Mouse (Mus musculus): ENCODE results near the gene Tcf7l1. TPM values are rescaled to one million over a fixed set of nuclear protein-coding genes. Genes with fewer than 3 reads are reported as not detected.

The Tcf7l1 gene
- polyA plus RNA-seq, 1 experiment from 2014 or later: 42.3 TPM

- DNase-seq (ENCODE audit: low spot score) (peak; percentile 77), ATAC-seq (ENCODE audit: low read depth) (peak; percentile 77)
- Histone ChIP-seq H3K4me1 (ENCODE audit: control insufficient read depth, insufficient read depth, low read length) (peaks cover 3% of the 10 kb centered on the region; the same call in 1 of the 2 replicates), H3K9ac (ENCODE audit: low read depth, low read length) (no peak overlapping the region), H3K4me2 (ENCODE audit: low read depth, low read length) (no peak overlapping the region), H3K36me3 (ENCODE audit: control insufficient read depth, insufficient read depth, low read length) (peaks cover 30% of the 10 kb centered on the region), H3K27me3 (replicated peaks; ENCODE audit: control insufficient read depth, insufficient read depth, low read length) (no peaks in the 10 kb centered on the region), H3K9me3 (ENCODE audit: control insufficient read depth, low read length) (no peaks in the 10 kb centered on the region), H3K27ac (replicated peaks; ENCODE audit: low read depth, low read length) (no peak overlapping the region), H3K4me3 (ENCODE audit: low read depth, low read length) (no peak overlapping the region)
- 46% methylated on average over 12 of the region's 12 CpGs for WGBS
Observed at GRCm38 (mm10) chr6:72635760-72636431, 153.2 kb downstream of the Tcf7l1 start.

GRCm38 (mm10) chr6:72634311-72634710 is 154.7 kb downstream of the Tcf7l1 start:
- H3K9me3 ChIP-seq (ENCODE audit: control insufficient read depth, low read length): no peaks in the 10 kb centered on the region
- no peak overlapping the region for H3K4me2 ChIP-seq (ENCODE audit: low read depth, low read length)
- DNase-seq (ENCODE audit: low spot score) (no peak), ATAC-seq (ENCODE audit: low read depth) (no peak)
- H3K27ac ChIP-seq (replicated peaks; ENCODE audit: low read depth, low read length): no peak overlapping the region
- peaks cover 3% of the 10 kb centered on the region; the same call in 1 of the 2 replicates for H3K4me1 ChIP-seq (ENCODE audit: control insufficient read depth, insufficient read depth, low read length)
- 56% methylated on average over 10 of the region's 10 CpGs for WGBS
- H3K27me3 ChIP-seq (replicated peaks; ENCODE audit: control insufficient read depth, insufficient read depth, low read length): no peaks in the 10 kb centered on the region
- H3K9ac ChIP-seq (ENCODE audit: low read depth, low read length): no peak overlapping the region
- H3K36me3 ChIP-seq (ENCODE audit: control insufficient read depth, insufficient read depth, low read length): peaks cover 46% of the 10 kb centered on the region
- no peak overlapping the region for H3K4me3 ChIP-seq (ENCODE audit: low read depth, low read length)

- Histone ChIP-seq H3K4me1 (ENCODE audit: control insufficient read depth, insufficient read depth, low read length) (peaks cover 2% of the 10 kb centered on the region; the same call in 1 of the 2 replicates), H3K27me3 (replicated peaks; ENCODE audit: control insufficient read depth, insufficient read depth, low read length) (no peaks in the 10 kb centered on the region), H3K27ac (replicated peaks; ENCODE audit: low read depth, low read length) (no peak overlapping the region), H3K9me3 (ENCODE audit: control insufficient read depth, low read length) (no peaks in the 10 kb centered on the region), H3K36me3 (ENCODE audit: control insufficient read depth, insufficient read depth, low read length) (peaks cover 72% of the 10 kb centered on the region), H3K4me2 (ENCODE audit: low read depth, low read length) (no peak overlapping the region), H3K9ac (ENCODE audit: low read depth, low read length) (no peak overlapping the region), H3K4me3 (ENCODE audit: low read depth, low read length) (no peak overlapping the region)
- 80% methylated on average over 6 of the region's 6 CpGs for WGBS
- DNase-seq (ENCODE audit: low spot score): no peak
- ATAC-seq (ENCODE audit: low read depth): no peak
Observed at GRCm38 (mm10) chr6:72631700-72632099, 157.4 kb downstream of the Tcf7l1 start.

GRCm38 (mm10) chr6:72630961-72631360 is 158.1 kb downstream of the Tcf7l1 start:
- 94% methylated on average over 14 of the region's 14 CpGs for WGBS

GRCm38 (mm10) chr6:72630370-72630769 is 158.7 kb downstream of the Tcf7l1 start:
- no peaks in the 10 kb centered on the region for H3K4me1 ChIP-seq (ENCODE audit: control insufficient read depth, insufficient read depth, low read length)
- H3K36me3 ChIP-seq (ENCODE audit: control insufficient read depth, insufficient read depth, low read length): peaks cover 84% of the 10 kb centered on the region
- 91% methylated on average over 2 of the region's 2 CpGs for WGBS
- no peak overlapping the region for H3K9ac ChIP-seq (ENCODE audit: low read depth, low read length)
- H3K27ac ChIP-seq (replicated peaks; ENCODE audit: low read depth, low read length): no peak overlapping the region
- no peaks in the 10 kb centered on the region for H3K9me3 ChIP-seq (ENCODE audit: control insufficient read depth, low read length)
- H3K4me3 ChIP-seq (ENCODE audit: low read depth, low read length): no peak overlapping the region
- DNase-seq (ENCODE audit: low spot score) (no peak), ATAC-seq (ENCODE audit: low read depth) (no peak)
- no peaks in the 10 kb centered on the region for H3K27me3 ChIP-seq (replicated peaks; ENCODE audit: control insufficient read depth, insufficient read depth, low read length)
- H3K4me2 ChIP-seq (ENCODE audit: low read depth, low read length): no peak overlapping the region

More at GRCm38 (mm10) chr6:72630961-72631360, 158.1 kb downstream of the Tcf7l1 start:
- H3K9me3 ChIP-seq (ENCODE audit: control insufficient read depth, low read length): no peaks in the 10 kb centered on the region
- peaks cover 79% of the 10 kb centered on the region for H3K36me3 ChIP-seq (ENCODE audit: control insufficient read depth, insufficient read depth, low read length)
- no peak overlapping the region for H3K4me3 ChIP-seq (ENCODE audit: low read depth, low read length)
- H3K4me1 ChIP-seq (ENCODE audit: control insufficient read depth, insufficient read depth, low read length): no peaks in the 10 kb centered on the region
- no peak for DNase-seq (ENCODE audit: low spot score)
- H3K9ac ChIP-seq (ENCODE audit: low read depth, low read length): no peak overlapping the region
- H3K27ac ChIP-seq (replicated peaks; ENCODE audit: low read depth, low read length): no peak overlapping the region
- ATAC-seq (ENCODE audit: low read depth): no peak
- no peaks in the 10 kb centered on the region for H3K27me3 ChIP-seq (replicated peaks; ENCODE audit: control insufficient read depth, insufficient read depth, low read length)
- H3K4me2 ChIP-seq (ENCODE audit: low read depth, low read length): no peak overlapping the region

GRCm38 (mm10) chr6:72627276-72627675 is 161.8 kb downstream of the Tcf7l1 start:
- WGBS: 89% methylated on average over 16 of the region's 16 CpGs
- Histone ChIP-seq H3K4me3 (ENCODE audit: low read depth, low read length) (no peak overlapping the region), H3K9ac (ENCODE audit: low read depth, low read length) (no peak overlapping the region), H3K9me3 (ENCODE audit: control insufficient read depth, low read length) (no peaks in the 10 kb centered on the region), H3K27ac (replicated peaks; ENCODE audit: low read depth, low read length) (no peak overlapping the region), H3K4me2 (ENCODE audit: low read depth, low read length) (no peak overlapping the region), H3K4me1 (ENCODE audit: control insufficient read depth, insufficient read depth, low read length) (no peaks in the 10 kb centered on the region), H3K36me3 (ENCODE audit: control insufficient read depth, insufficient read depth, low read length) (peaks cover 74% of the 10 kb centered on the region), H3K27me3 (replicated peaks; ENCODE audit: control insufficient read depth, insufficient read depth, low read length) (no peaks in the 10 kb centered on the region)
- no peak for ATAC-seq (ENCODE audit: low read depth)
- DNase-seq (ENCODE audit: low spot score): no peak

GRCm38 (mm10) chr6:72626391-72626790 is 162.7 kb downstream of the Tcf7l1 start:
- H3K9ac ChIP-seq (ENCODE audit: low read depth, low read length): no peak overlapping the region
- ATAC-seq (ENCODE audit: low read depth) (no peak), DNase-seq (ENCODE audit: low spot score) (no peak)
- no peak overlapping the region for H3K4me3 ChIP-seq (ENCODE audit: low read depth, low read length)
- 92% methylated on average over 7 of the region's 7 CpGs for WGBS
- H3K27ac ChIP-seq (replicated peaks; ENCODE audit: low read depth, low read length): no peak overlapping the region
- H3K27me3 ChIP-seq (replicated peaks; ENCODE audit: control insufficient read depth, insufficient read depth, low read length): no peaks in the 10 kb centered on the region
- no peaks in the 10 kb centered on the region for H3K4me1 ChIP-seq (ENCODE audit: control insufficient read depth, insufficient read depth, low read length)
- H3K4me2 ChIP-seq (ENCODE audit: low read depth, low read length): no peak overlapping the region
- no peaks in the 10 kb centered on the region for H3K9me3 ChIP-seq (ENCODE audit: control insufficient read depth, low read length)
- peaks cover 66% of the 10 kb centered on the region for H3K36me3 ChIP-seq (ENCODE audit: control insufficient read depth, insufficient read depth, low read length)

GRCm38 (mm10) chr6:72623661-72624402 is 165.2 kb downstream of the Tcf7l1 start:
- no peak overlapping the region for H3K27ac ChIP-seq (replicated peaks; ENCODE audit: low read depth, low read length)
- H3K4me1 ChIP-seq (ENCODE audit: control insufficient read depth, insufficient read depth, low read length): no peaks in the 10 kb centered on the region
- no peak for ATAC-seq (ENCODE audit: low read depth)
- H3K27me3 ChIP-seq (replicated peaks; ENCODE audit: control insufficient read depth, insufficient read depth, low read length): no peaks in the 10 kb centered on the region
- H3K4me3 ChIP-seq (ENCODE audit: low read depth, low read length): no peak overlapping the region
- no peak overlapping the region for H3K9ac ChIP-seq (ENCODE audit: low read depth, low read length)
- peaks cover 40% of the 10 kb centered on the region for H3K36me3 ChIP-seq (ENCODE audit: control insufficient read depth, insufficient read depth, low read length)
- no peak for DNase-seq (ENCODE audit: low spot score)
- no peak overlapping the region for H3K4me2 ChIP-seq (ENCODE audit: low read depth, low read length)
- WGBS: 90% methylated on average over 8 of the region's 8 CpGs
- no peaks in the 10 kb centered on the region for H3K9me3 ChIP-seq (ENCODE audit: control insufficient read depth, low read length)
